Mouse (Mus musculus) neural tube, embryonic 12.5 days (tissue): ENCODE measurements around the gene Vapb. TPM values are rescaled to one million over a fixed set of nuclear protein-coding genes. Genes with fewer than 3 reads are reported as not detected.

ENCODE experiments used
- ATAC-seq: fragments of 200-750 bp; cut with Nextera tagmentation; 2 replicates; pipeline ENCODE4 v1.8.0; 2017; ENCODE audit warnings: low read depth, mild to moderate bottlenecking, moderate TSS enrichment, moderate library complexity; ENCODE audit not compliant: low FRiP score
- H3K27ac ChIP-seq: fragments of 300-500 bp; sonication (generic); 2 replicates; pipeline ENCODE4 v1.5.1; 2016
- H3K27me3 ChIP-seq: fragments of 300-500 bp; sonication (generic); replicated peaks from 2 replicates; pipeline ENCODE4 v1.6.1; 2016; ENCODE audit warnings: mild to moderate bottlenecking
- H3K36me3 ChIP-seq: fragments of 300-500 bp; sonication (generic); 2 replicates; pipeline ENCODE4 v1.6.1; 2016; ENCODE audit warnings: mild to moderate bottlenecking
- H3K4me1 ChIP-seq: fragments of 300-500 bp; sonication (generic); 2 replicates; pipeline ENCODE4 v1.6.1; 2016
- H3K4me2 ChIP-seq: fragments of 300-500 bp; sonication (generic); replicated peaks from 2 replicates; pipeline ENCODE4 v1.6.1; 2016; ENCODE audit warnings: mild to moderate bottlenecking
- H3K4me3 ChIP-seq: fragments of 300-500 bp; sonication (generic); 2 replicates; pipeline ENCODE4 v1.5.1; 2016
- H3K9ac ChIP-seq: fragments of 300-500 bp; sonication (generic); 2 replicates; pipeline ENCODE4 v1.6.1; 2016; ENCODE audit warnings: mild to moderate bottlenecking
- H3K9me3 ChIP-seq: fragments of 300-500 bp; sonication (generic); 2 replicates; pipeline ENCODE4 v1.6.1; 2016; ENCODE audit warnings: mild to moderate bottlenecking
- WGBS: fragments of 180-500 bp; shearing (Covaris S2); methylation state at CpG from one replicate; pipeline ENCODE4 v1.1.7; 2016; 5-methylcytosine and 5-hydroxymethylcytosine counted together
- polyA plus RNA-seq: library from polyadenylated mRNA; unstranded; fragments of >200 nt; fragmentation: Nextera tagmentation; extraction: Ambion mirVana; gene quantifications from 2 replicates; pipeline ENCODE4 v1.2.1, GENCODE M21; 2016

Vapb gene
- polyA plus RNA-seq, 1 experiment from 2014 or later = 15.7 TPM

GRCm38 (mm10) chr2:173742090-173742489, 4.8 kb downstream of the Vapb start:
- no peaks in the 10 kb centered on the region for H3K27me3 ChIP-seq
- no peak for ATAC-seq
- H3K4me3 ChIP-seq = no peak overlapping the region
- no peak overlapping the region for H3K4me2 ChIP-seq
- H3K9ac ChIP-seq = no peak overlapping the region
- no peak overlapping the region for H3K27ac ChIP-seq
- peaks cover 31% of the 10 kb centered on the region for H3K4me1 ChIP-seq
- H3K36me3 ChIP-seq = peaks cover 6% of the 10 kb centered on the region; the same call in 1 of the 2 replicates
- no peaks in the 10 kb centered on the region; the same call in 1 of the 2 replicates for H3K9me3 ChIP-seq
- WGBS = 41% methylated on average over 13 of the region's 13 CpGs

- Histone ChIP-seq H3K4me2 (no peak overlapping the region), H3K9ac (no peak overlapping the region), H3K9me3 (no peaks in the 10 kb centered on the region; the same call in 1 of the 2 replicates), H3K4me3 (no peak overlapping the region), H3K4me1 (peaks cover 31% of the 10 kb centered on the region), H3K27me3 (no peaks in the 10 kb centered on the region), H3K36me3 (peaks cover 8% of the 10 kb centered on the region; the same call in 1 of the 2 replicates), H3K27ac (no peak overlapping the region)
- ATAC-seq = no peak
- WGBS = 66% methylated on average over 9 of the region's 9 CpGs
These were observed 5.4 kb downstream of the Vapb start for GRCm38 (mm10) chr2:173742744-173743143.

- Histone ChIP-seq H3K4me3 (no peak overlapping the region), H3K27ac (no peak overlapping the region), H3K4me1 (peaks cover 19% of the 10 kb centered on the region), H3K27me3 (no peaks in the 10 kb centered on the region), H3K4me2 (no peak overlapping the region), H3K9me3 (no peaks in the 10 kb centered on the region; the same call in 1 of the 2 replicates), H3K9ac (no peak overlapping the region), H3K36me3 (peaks cover 4% of the 10 kb centered on the region; the same call in 1 of the 2 replicates)
- ATAC-seq = no peak
- 89% methylated on average over 7 of the region's 7 CpGs for WGBS
These were observed 6.9 kb downstream of the Vapb start for GRCm38 (mm10) chr2:173744070-173744815.

DNA sequence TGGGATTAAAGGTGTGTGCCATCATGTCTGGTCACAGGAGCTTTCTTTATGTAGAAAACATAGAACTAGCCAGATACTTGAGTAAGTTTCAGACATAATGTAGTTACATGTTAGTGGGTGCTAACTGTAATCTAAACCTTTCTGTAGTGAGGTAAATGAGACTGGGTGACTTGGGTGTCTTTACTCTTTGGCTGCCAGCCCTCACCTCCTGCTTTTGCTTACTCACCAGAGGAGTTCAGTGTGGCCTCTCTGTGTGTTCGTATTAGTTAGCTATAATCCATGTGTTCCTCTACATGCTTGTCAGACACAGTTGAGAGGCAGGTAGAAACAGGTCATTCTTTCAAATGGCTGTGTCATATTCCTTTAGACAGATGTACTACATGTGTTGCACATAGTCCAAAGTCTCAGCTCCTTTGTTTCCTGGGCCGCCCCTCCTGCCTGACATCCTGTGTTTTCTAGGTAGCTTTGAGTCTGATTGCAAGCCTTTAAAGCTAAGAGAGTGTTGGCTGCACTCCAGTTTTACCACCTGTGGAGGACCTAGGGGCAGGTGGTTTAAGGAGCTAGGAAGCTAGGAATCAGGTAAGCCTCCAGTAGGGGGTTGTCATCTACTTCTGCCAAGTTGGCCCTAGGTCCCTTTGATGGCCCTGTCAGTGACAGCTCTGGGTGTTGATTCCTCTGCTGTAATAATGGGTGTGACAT, 11.8 kb downstream of the Vapb start:
- H3K4me2 ChIP-seq = no peak overlapping the region
- ATAC-seq = no peak

GRCm38 (mm10) chr2:173755433-173756144, 18.3 kb downstream of the Vapb start:
- Histone ChIP-seq H3K4me2 (0 out of 2 replicates have a peak overlapping the region, but pooled peaks have one; percentile 1), H3K9ac (no peak overlapping the region), H3K36me3 (no peaks in the 10 kb centered on the region), H3K27me3 (no peaks in the 10 kb centered on the region), H3K4me3 (no peak overlapping the region), H3K4me1 (peaks cover 44% of the 10 kb centered on the region), H3K9me3 (no peaks in the 10 kb centered on the region), H3K27ac (peak overlapping the region; percentile 58; the same call in 1 of the 2 replicates)
- peak; percentile 69 for ATAC-seq
- 19% methylated on average over 8 of the region's 8 CpGs for WGBS

More for the DNA sequence above, 11.8 kb downstream of the Vapb start:
- Histone ChIP-seq H3K27me3 (no peaks in the 10 kb centered on the region), H3K9me3 (no peaks in the 10 kb centered on the region; the same call in 1 of the 2 replicates), H3K4me1 (no peaks in the 10 kb centered on the region), H3K27ac (no peak overlapping the region), H3K36me3 (peaks cover 4% of the 10 kb centered on the region; the same call in 1 of the 2 replicates), H3K4me3 (no peak overlapping the region), H3K9ac (no peak overlapping the region)
- WGBS = 92% methylated on average over 2 of the region's 2 CpGs

DNA sequence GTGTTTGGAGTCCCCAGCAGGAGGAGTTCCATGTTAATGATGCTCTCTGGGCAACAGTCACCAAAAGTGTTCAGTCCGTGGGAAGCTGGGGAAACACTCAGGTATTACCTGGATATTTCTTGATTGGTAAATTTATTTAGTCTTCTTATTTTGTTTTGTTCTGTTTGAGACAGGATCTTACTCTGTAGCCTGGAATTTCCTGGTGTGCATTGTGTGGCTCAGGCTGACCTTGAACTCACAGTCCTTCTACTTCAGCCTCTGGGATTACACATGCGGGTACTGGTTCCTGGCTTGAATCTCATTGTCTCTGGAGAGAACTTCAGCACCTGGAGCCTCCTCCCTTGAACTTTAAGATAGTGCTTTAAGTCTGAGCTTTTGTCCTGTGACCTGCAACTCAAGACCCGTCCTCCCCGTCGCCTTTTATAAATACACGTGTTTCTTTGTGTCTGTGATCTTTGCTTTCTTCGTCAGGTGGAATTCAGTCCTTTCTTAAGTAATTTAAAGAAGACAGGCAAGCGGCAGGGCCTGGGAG, 20.4 kb downstream of the Vapb start:
- peaks cover 47% of the 10 kb centered on the region for H3K4me1 ChIP-seq
- no peak for ATAC-seq
- no peaks in the 10 kb centered on the region for H3K36me3 ChIP-seq
- H3K9me3 ChIP-seq = no peaks in the 10 kb centered on the region
- no peak overlapping the region for H3K4me2 ChIP-seq
- 81% methylated on average over 8 of the region's 8 CpGs for WGBS
- H3K27me3 ChIP-seq = no peaks in the 10 kb centered on the region
- no peak overlapping the region for H3K27ac ChIP-seq
- no peak overlapping the region for H3K4me3 ChIP-seq
- H3K9ac ChIP-seq = no peak overlapping the region

DNA sequence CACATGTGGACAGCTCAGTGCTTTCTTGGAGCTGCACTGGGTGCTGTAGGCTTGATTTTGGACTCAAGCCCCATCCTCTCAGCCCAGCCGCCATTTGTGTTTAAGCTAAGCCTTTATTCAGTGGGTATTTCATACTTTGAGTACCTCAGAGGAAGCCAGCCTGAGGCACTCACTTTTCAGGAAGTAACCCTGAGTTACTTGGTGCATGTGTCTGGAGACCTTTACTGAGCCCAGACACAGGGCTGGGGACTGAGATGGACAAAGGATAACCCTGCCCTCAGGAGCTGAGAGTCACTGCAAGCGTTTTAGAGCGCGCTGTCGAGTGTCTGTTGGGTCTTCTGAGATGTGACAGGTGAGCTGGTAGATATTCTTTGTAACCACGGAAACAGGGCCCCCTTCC, 23.3 kb downstream of the Vapb start:
- Histone ChIP-seq H3K36me3 (no peaks in the 10 kb centered on the region), H3K9me3 (no peaks in the 10 kb centered on the region), H3K27me3 (no peaks in the 10 kb centered on the region), H3K4me3 (no peak overlapping the region), H3K4me2 (no peak overlapping the region), H3K9ac (no peak overlapping the region), H3K27ac (no peak overlapping the region), H3K4me1 (peaks cover 63% of the 10 kb centered on the region)
- ATAC-seq = no peak
- WGBS = 93% methylated on average over 6 of the region's 6 CpGs

- WGBS = 26% methylated on average over 3 of the region's 3 CpGs
- 0 out of 2 replicates have a peak overlapping the region, but pooled peaks have one; percentile 27 for H3K9ac ChIP-seq
- 0 out of 2 replicates have a peak overlapping the region, but pooled peaks have one; percentile 3 for H3K27ac ChIP-seq
These were observed 27.3 kb downstream of the Vapb start for GRCm38 (mm10) chr2:173764629-173765028.

GRCm38 (mm10) chr2:173767959-173768595, 30.8 kb downstream of the Vapb start:
- Histone ChIP-seq H3K36me3 (no peaks in the 10 kb centered on the region; the same call in 1 of the 2 replicates), H3K9ac (no peak overlapping the region)
- WGBS = 56% methylated on average over 8 of the region's 8 CpGs

More at GRCm38 (mm10) chr2:173764629-173765028, 27.3 kb downstream of the Vapb start:
- H3K9me3 ChIP-seq = no peaks in the 10 kb centered on the region
- no peak overlapping the region for H3K4me3 ChIP-seq
- no peaks in the 10 kb centered on the region; the same call in 1 of the 2 replicates for H3K36me3 ChIP-seq
- H3K4me1 ChIP-seq = peaks cover 65% of the 10 kb centered on the region
- ATAC-seq = peak; percentile 64
- no peaks in the 10 kb centered on the region for H3K27me3 ChIP-seq
- H3K4me2 ChIP-seq = peak overlapping the region; percentile 5; the same call in 1 of the 2 replicates

DNA sequence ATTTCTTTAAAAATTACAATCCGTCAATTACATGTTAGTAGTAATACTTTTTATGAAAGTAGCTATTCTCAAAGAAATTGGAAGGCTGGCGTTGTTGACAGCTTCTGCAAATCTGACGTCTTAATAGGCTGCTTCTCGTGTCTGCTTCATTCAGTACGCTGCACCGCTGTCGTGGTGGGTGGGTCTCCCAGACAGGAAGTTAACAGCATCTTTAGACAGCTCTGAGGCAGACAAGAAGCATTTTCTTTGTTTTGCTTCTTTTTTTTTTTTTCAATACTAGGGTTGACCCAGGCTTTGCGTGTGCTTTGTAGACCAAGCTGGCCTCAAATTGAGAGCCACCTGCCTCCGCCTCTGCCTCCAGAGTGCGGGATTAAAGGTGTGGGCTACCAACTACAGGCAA, 31.9 kb downstream of the Vapb start:
- H3K9me3 ChIP-seq = no peaks in the 10 kb centered on the region
- H3K4me2 ChIP-seq = no peak overlapping the region
- H3K36me3 ChIP-seq = no peaks in the 10 kb centered on the region; the same call in 1 of the 2 replicates
- no peaks in the 10 kb centered on the region for H3K27me3 ChIP-seq
- H3K4me3 ChIP-seq = no peak overlapping the region
- 76% methylated on average over 10 of the region's 10 CpGs for WGBS
- peaks cover 75% of the 10 kb centered on the region for H3K4me1 ChIP-seq
- no peak overlapping the region for H3K27ac ChIP-seq
- no peak for ATAC-seq
- H3K9ac ChIP-seq = no peak overlapping the region

More at GRCm38 (mm10) chr2:173767959-173768595, 30.8 kb downstream of the Vapb start:
- Histone ChIP-seq H3K27ac (peak overlapping the region; percentile 42; the same call in 1 of the 2 replicates), H3K4me1 (peaks cover 75% of the 10 kb centered on the region), H3K27me3 (no peaks in the 10 kb centered on the region), H3K9me3 (no peaks in the 10 kb centered on the region), H3K4me2 (no peak overlapping the region), H3K4me3 (no peak overlapping the region)
- ATAC-seq = no peak

GRCm38 (mm10) chr2:173770620-173771019, 33.3 kb downstream of the Vapb start:
- no peak overlapping the region for H3K9ac ChIP-seq
- ATAC-seq = no peak
- H3K4me2 ChIP-seq = no peak overlapping the region
- peak overlapping the region; percentile 42; the same call in 1 of the 2 replicates for H3K27ac ChIP-seq
- H3K4me1 ChIP-seq = peaks cover 75% of the 10 kb centered on the region
- no peaks in the 10 kb centered on the region for H3K27me3 ChIP-seq
- no peaks in the 10 kb centered on the region for H3K9me3 ChIP-seq
- no peak overlapping the region for H3K4me3 ChIP-seq
- no peaks in the 10 kb centered on the region; the same call in 1 of the 2 replicates for H3K36me3 ChIP-seq
- 73% methylated on average over 5 of the region's 5 CpGs for WGBS
